Mouse (Mus musculus) left cerebral cortex, adult 2 months (tissue): ENCODE results near the gene Hist1h2ad. TPM values are rescaled to one million over a fixed set of nuclear protein-coding genes. Genes with fewer than 3 reads are reported as not detected.
A peak's percentile ranks its signal among the peaks of the same experiment; 100 is the strongest.
"Not testable (repeated sequence)": the region's sequence is repeated elsewhere in the genome, so short reads cannot be mapped to it uniquely, and the experiment has no call there.

Source experiments
- DNase-seq, 2 experiments: peaks; one replicate each; pipeline ENCODE4 v3.0.0; 2021 to 2022; ENCODE audit warnings: low spot score in 2 of 2, mixed read lengths in 1 of 2; ENCODE audit errors: extremely low spot score in 1 of 2
- H3K27ac ChIP-seq: fragments of 200-600 bp; 2 replicates; pipeline ENCODE4 v1.8.1; 2022
- H3K4me3 ChIP-seq: fragments of 200-600 bp; 2 replicates; pipeline ENCODE4 v1.8.1; 2022
- CTCF ChIP-seq: fragments of 200-600 bp; IDR thresholded peaks from 2 replicates; pipeline ENCODE4 v1.8.1; 2022; ENCODE audit warnings: antibody characterized with exemption, mild to moderate bottlenecking, moderate library complexity
- intact Hi-C: fragments of 180-260 bp; cut with DNase I; formaldehyde crosslinking; loops from one replicate; pipeline ENCODE4 v1.15.1; 2025
- total RNA-seq, 2 experiments: library from RNA; stranded (reverse); gene quantifications; 2 replicates each; pipeline ENCODE4 v1.2.3; 2021

The Hist1h2ad gene
- total RNA-seq, 2 experiments from 2014 or later, result 3.8 to 9.0 TPM

GRCm38 (mm10) chr13:23575271-23575851 is 1.2 kb downstream of the Hist1h2ad start, which contains the start of gene Hist1h3d:
Hist1h3d (plus strand) TSS chr13:23575763.
- DNase-seq, result peak; percentile 45 to 54
- no peak for TF ChIP-seq CTCF
- intact Hi-C loops, result no loop called here
- Histone ChIP-seq H3K27ac (peak within 1 kb of the TSS; percentile 80), H3K4me3 (peak within 1 kb of the TSS; percentile 42)

- peak overlapping the region; percentile 42 for H3K4me3 ChIP-seq
- DNase-seq, result peak in 1 of 2 experiments; percentile 26
- intact Hi-C loops, result not testable (repeated sequence)
- peak overlapping the region; percentile 80 for H3K27ac ChIP-seq
Observed at GRCm38 (mm10) chr13:23575864-23576313, 1.7 kb downstream of the Hist1h2ad start.

GRCm38 (mm10) chr13:23576351-23576881 is 2.2 kb downstream of the Hist1h2ad start:
- Histone ChIP-seq H3K27ac (peak overlapping the region; percentile 80), H3K4me3 (peak overlapping the region; percentile 42)
- DNase-seq, result no peak
- intact Hi-C loops, result no loop called here
- TF ChIP-seq CTCF, result no peak

GRCm38 (mm10) chr13:23576906-23577639 is 2.9 kb downstream of the Hist1h2ad start:
- H3K4me3 ChIP-seq, result no peak overlapping the region

GRCm38 (mm10) chr13:23577835-23578234 is 3.7 kb downstream of the Hist1h2ad start:
- TF ChIP-seq CTCF, result no peak
- Histone ChIP-seq H3K27ac (no peak overlapping the region), H3K4me3 (no peak overlapping the region)
- intact Hi-C loops, result no loop called here
- no peak for DNase-seq

More at GRCm38 (mm10) chr13:23576906-23577639, 2.9 kb downstream of the Hist1h2ad start:
- no peak for TF ChIP-seq CTCF
- intact Hi-C loops, result no loop called here
- H3K27ac ChIP-seq, result no peak overlapping the region
- no peak for DNase-seq

GRCm38 (mm10) chr13:23581408-23582218 is 7.4 kb downstream of the Hist1h2ad start, which contains the start of gene Hist1h4d:
Hist1h4d (plus strand) TSS chr13:23581598.
- Histone ChIP-seq H3K4me3 (peak within 1 kb of the TSS; percentile 76), H3K27ac (peak within 1 kb of the TSS; percentile 80)
- intact Hi-C loops, result loop anchor here (2.0 to 10.0 kb wide), 5 partner anchors 116 to 1864 kb away; partner anchors contain the start of genes Hist1h1a, Hist1h1b, Hist1h1t and Hist1h2ai
- DNase-seq, result peak; percentile 96 to 97
- TF ChIP-seq CTCF, result no peak

- intact Hi-C loops, result loop anchor here (2.0 to 10.0 kb wide), 5 partner anchors 115 to 1865 kb away; partner anchors contain the start of genes Hist1h1a, Hist1h1b, Hist1h1t and Hist1h2ai
- TF ChIP-seq CTCF, result no peak
- no peak for DNase-seq
- Histone ChIP-seq H3K4me3 (peak overlapping the region; percentile 76), H3K27ac (peak overlapping the region; percentile 80)
Observed at GRCm38 (mm10) chr13:23582219-23583056, 8.3 kb downstream of the Hist1h2ad start.

- Histone ChIP-seq H3K27ac (peak overlapping the region; percentile 24; the same call in 1 of the 2 replicates), H3K4me3 (no peak overlapping the region)
- intact Hi-C loops, result loop anchor here (2.0 to 10.0 kb wide), 5 partner anchors 114 to 1866 kb away; partner anchors contain the start of genes Hist1h1a, Hist1h1b, Hist1h1t and Hist1h2ai
- no peak for DNase-seq
- TF ChIP-seq CTCF, result no peak
Observed at GRCm38 (mm10) chr13:23583387-23584068, 9.3 kb downstream of the Hist1h2ad start.

GRCm38 (mm10) chr13:23584331-23584730 is 10.2 kb downstream of the Hist1h2ad start:
- intact Hi-C loops, result loop anchor here (5.0 to 10.0 kb wide), 4 partner anchors 113 to 1867 kb away; partner anchors contain the start of genes Hist1h1a, Hist1h1b, Hist1h1t and Hist1h2ai
- no peak for DNase-seq
- peak overlapping the region; percentile 67 for H3K4me3 ChIP-seq
- TF ChIP-seq CTCF, result no peak
- H3K27ac ChIP-seq, result peak overlapping the region; percentile 82

- intact Hi-C loops, result loop anchor here (10.0 kb wide), 1 partner anchor 1800 kb away; the partner anchor contains the start of genes Hist1h1b, Hist1h2an, Hist1h2bp and Hist1h3i
- peak; percentile 65 to 66 for DNase-seq
- TF ChIP-seq CTCF, result no peak
Observed at GRCm38 (mm10) chr13:23585029-23585441, 10.9 kb downstream of the Hist1h2ad start.

GRCm38 (mm10) chr13:23585442-23586098 is 11.4 kb downstream of the Hist1h2ad start:
- peak overlapping the region; percentile 67 for H3K4me3 ChIP-seq
- H3K27ac ChIP-seq, result peak overlapping the region; percentile 82
- intact Hi-C loops, result loop anchor here (2.0 to 10.0 kb wide), 3 partner anchors 35 to 1801 kb away; partner anchors contain the start of genes Hist1h1b, Hist1h2an, Hist1h2bc and Hist1h2be
- peak; percentile 57 to 78 for DNase-seq

More at GRCm38 (mm10) chr13:23585029-23585441, 10.9 kb downstream of the Hist1h2ad start:
- Histone ChIP-seq H3K4me3 (peak overlapping the region; percentile 67), H3K27ac (peak overlapping the region; percentile 82)
